Mouse (Mus musculus) mature B cell (primary cell): ENCODE results near the gene Bcat1.

Source experiments
- in situ Hi-C: fragments of 300-500 bp; cut with MboI; formaldehyde crosslinking; loops from 2 replicates; pipeline ENCODE4 v1.14.3; 2019

Bcat1 gene

DNA sequence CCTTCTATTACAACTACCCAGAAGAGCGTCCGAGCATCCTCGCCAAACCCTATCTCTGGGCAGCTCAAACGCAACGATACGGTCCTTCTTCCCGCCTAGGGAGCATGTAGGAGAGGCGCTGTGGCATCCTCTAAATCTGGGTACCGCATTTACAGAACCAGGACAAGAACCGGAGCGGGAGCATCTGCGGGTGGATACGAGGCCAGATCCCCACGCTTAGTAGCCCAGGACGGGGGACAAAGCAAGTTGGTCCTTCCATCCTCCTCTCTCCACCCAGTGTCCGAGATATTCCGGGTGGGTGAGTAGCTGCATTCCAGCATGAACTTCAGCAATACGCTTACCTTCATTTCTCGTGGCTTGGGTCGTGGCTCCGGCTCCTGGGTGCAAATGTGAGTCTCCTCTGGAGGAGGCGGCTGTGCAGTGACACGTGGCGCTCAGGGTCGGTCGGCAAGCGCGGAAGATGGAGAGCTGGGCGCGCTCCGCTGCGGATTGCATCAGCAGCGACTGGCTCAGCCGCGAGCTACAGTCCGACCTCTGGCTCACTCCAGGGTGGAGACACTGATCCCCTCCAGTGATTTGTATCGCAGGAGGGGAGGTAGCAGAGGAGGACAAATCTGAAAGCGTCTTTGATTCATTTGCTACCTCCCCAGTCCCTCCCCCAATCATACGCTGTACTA, at the start of gene Bcat1:
Gene Bcat1 (minus strand): TSS at position 637 of the 677 bp plus-strand sequence.
- in situ Hi-C loops: no loop called here

DNA sequence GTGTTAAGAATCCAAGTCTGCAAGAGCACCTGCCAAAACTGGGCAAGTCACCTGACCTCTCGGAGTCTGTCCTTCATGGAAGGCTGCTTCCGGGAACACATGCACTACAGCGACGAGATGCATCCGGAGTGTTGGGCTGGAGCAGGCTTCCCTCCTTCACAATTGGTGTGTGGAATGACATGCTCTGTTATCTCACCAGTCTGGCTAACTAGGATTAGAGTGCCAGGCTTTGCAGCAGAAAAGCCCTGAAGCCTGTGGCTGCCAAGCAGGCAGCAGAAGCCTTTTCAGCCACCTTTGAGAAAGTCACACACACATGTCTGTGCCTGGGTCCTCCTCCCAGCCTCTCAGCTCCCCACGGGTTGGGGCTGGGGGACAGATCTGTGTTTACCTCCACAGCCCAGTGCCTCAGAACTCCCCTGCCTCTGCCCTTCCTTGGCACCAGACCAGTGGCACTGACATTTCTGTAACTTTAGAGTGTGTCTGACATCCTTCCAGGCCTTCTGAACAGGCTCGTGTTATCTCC, 49.7 kb upstream of the Bcat1 start:
- in situ Hi-C loops: loop anchor here (5.0 kb wide), 1 partner anchor 33 kb away; no protein-coding TSS in a partner anchor

DNA sequence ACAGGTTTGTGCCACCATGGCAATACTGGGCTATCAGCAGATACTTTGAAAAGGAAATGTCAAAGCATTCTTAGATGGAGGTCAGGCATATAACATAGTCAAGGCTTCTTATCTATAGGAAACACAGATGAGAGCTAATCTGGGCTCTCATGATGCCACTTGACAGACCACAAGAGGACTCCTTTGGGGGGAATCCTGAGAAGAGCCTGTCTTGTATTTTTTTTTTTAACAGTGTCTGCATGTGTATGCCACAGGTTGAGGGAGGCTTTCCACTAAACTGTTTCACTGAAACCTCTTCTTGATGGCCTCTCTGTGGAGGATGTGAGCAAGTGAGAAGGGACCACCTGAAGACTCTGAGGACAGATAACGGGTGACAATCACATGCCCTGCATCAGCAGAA, 48.6 kb upstream of the Bcat1 start:
- in situ Hi-C loops: loop anchor here (5.0 kb wide), 1 partner anchor 32 kb away; no protein-coding TSS in a partner anchor

DNA sequence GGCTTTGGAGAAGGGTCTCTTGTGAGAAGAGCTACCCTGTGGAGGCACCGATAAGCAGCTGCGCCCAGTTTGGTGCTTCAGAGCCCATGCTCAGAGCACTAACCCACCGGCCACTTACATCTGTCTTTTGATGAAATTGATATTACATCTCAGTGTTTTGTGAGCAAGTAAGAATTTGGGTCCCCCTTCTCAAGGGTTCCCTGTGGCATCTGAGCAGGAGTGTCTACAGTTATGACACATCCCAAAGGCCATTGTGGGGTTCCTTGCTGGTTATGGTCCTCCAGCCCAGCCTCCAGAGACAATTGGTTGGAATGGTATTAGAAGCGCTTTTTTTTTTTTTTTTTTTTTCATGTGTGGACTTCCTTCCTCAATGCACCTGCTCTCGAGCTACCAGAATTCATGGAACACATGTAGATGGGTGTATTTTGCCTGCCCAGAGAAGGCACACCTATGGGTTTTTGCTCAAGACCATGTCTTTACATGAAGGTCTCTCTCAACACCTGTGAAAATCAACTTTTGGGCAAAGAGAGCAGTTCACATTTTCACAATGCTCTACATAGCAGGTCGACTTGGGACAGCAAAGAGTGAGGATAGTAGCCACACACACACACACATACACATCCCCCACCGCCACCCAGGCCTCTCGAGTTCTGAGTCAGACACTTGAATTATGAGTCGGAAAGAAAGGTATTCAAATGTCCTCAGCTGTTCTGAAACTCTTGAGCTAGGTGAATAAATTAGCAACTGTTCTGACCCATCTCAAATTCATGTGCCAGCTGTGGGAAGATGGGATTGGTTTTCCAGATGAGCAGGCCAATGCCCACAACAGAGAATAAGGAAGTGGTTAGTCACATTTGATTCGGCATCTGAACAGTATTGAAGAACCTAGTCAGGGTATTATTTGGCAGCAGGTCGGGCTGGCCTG, 47.4 kb upstream of the Bcat1 start:
- in situ Hi-C loops: no loop called here

DNA sequence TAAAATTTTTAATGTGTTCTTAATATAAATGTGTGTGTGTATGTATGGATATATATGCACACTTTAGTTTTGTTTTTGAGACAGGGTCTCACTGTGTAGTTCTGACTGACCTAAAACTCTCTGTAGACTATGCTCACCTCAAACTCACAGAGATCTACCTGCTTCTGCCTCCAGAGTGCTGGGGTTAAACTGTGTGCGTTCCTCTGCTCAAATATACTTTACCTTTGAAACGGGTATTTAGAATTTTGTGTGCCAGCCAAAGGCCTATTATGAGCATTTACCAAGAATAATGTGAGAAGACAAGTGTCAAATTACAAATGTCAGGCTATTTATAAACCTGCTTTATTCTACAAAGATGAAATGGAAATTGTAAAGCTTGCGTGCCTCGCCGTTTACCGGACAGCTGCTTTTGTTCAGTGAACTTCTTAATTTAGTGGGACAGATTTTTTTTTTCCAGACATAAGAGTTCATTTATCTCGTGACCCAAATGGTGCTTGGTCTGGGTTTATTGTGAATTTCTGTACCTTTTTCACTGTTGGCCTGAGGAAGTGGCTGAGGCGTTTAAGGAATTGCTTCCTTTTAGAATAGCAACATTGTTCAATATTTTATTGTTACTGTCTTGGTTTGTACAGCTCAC, 46.6 kb upstream of the Bcat1 start:
- in situ Hi-C loops: no loop called here

DNA sequence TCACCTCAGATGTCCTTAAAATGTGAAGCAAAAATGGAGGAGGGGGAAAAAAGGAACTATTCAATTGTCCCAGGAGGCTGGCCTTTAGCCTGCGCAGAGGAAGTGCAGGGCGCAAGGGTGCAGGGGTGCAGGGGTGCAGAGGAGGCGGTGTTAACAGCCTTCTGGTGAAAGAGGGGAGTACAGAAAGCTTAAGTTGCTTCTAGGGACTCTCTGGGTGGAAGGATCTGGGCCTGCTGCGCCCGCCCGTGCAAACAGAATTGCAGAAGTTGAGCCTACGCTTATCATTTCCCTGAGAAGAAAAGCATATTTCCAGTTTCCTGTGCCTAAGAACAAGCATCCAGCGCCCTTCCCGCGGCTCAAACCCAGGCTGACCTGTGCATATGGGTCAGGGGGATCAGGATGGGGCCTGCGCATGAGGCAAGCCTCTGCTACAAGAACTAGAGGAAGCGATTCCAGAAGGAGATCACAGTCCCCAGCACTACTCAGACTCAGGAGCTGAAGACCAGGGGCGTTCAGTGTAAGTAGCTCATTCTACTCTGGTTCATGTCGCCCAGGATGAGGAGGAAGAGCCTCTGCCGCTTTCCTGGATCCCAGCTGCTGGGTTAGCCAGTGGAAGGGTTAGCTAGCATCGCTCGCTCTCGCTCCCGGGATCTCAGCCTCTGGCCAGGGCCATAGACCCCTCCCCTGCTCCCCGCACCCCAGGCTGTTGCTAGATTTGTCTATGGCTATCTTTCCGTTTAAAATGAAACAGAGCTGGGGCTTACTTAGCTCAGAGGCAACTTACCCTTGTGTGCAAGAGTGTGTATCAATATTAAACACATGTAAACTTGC, 45.8 kb upstream of the Bcat1 start:
- in situ Hi-C loops: no loop called here

DNA sequence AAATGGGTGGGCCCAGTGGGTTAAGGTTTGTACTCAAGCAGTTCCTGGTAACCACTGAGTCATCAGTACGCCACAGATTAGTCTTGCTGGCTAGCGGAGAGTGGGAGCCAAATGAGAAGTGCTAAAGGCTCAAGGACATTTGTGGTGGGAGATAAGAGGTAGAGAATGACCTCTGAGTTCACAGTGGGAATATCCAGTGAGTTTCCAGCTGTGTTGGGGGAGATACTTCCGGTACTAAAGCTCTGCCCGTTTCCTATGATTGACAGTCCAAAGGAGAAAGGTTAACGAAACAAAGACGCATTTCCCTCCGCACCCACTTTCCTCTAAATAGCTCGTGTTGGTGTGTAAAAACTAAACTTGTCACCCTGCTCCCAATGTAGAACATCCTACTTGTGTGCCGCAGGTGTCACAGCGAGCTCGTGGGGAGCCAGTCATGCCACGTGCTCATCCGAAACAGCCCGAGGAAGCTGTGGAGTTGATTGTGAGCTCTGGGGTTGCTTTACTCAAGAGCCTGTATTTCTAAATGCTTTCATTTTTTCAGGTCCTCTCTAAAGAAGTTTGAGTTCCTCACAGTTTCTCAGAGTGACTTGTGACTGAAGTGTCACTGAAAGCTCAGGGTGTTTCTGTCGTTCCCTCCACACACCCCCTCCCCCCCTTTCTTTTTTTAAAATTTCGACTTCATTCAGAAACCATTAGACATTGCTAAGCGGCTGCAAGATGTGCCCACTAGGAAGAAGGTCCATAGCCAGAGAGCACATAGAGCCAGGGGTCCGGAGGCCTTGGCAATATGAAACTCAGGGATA, 45.0 kb upstream of the Bcat1 start:
- in situ Hi-C loops: no loop called here

DNA sequence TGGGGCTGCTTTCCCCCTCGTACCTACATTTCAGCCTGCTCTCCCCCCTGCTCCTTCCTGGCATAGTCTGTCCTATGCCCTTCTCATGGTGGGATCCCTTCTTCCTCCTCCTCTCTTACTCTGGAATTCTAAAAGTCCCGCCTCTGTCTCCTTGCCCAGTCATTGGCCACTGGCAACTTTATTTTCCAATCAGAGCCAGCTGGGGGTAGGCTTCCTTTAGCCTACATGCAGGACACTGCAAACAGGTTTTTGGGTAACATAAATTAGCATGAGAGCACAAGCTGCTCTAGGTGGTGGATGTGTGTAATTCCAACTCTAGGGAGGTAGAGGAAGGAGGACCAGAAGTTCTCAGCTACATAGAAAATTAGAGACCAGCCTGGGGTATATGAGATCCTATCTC, 44.1 kb upstream of the Bcat1 start:
- in situ Hi-C loops: no loop called here

DNA sequence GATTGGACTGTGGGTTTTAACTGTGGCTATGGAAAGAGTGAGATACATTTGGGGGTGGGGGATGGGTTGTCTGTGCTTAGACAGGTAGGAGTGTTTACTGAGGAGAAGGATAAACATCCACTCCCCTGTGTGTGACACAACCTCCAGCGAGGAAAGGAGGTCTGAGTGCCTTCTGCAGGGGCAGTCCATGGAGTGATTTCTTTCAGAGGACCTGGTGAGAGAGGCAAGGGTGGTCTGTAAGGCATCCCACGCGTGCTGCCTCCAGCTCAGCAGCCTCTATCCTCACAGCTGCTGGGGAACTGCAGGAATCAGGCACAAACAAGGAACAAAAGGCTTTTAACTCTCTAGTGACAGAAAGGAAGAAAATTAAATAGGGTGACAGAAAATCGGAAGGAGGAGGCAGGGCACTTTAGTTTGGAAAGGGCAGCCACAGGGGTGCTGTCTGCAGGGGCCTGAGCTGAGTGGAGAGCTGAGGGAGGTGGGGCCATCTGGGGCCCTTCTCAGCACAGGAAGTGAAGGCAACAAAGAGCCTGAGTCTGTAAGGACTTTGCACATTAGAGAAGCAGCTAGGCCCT, 40.2 kb upstream of the Bcat1 start:
- in situ Hi-C loops: no loop called here

DNA sequence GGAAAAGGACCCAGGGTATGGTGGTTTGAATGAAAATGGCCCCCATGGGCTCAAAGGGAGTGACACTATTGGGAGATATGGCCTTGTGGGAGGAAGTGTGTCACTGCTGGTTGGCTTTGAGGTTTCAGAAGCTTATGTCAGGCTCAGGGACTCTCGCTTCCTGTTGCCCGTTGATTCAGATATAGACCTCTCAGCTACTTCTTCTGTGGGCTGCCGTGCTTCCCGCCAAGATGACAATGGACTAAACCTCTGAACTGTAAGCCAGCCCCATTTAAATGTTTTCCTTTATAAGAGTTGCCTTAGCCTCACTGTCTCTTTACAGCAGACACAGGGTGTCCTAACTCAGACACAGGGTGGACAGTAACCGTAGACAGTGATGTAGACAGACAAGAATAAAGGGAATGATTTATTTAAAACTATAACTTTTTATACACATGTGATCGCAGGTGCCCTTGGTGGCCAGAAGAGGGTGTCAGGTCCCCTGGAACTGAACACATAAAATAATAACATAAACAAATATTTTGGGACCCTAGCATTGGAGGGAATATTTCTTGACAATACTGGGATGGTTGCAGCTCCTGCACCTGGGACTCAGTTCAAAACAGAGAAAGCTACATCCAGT, 39.6 kb upstream of the Bcat1 start, which contains the start of gene Lrmp:
Gene Lrmp (plus strand): TSS at position 178 of the 622 bp plus-strand sequence.
- in situ Hi-C loops: no loop called here

DNA sequence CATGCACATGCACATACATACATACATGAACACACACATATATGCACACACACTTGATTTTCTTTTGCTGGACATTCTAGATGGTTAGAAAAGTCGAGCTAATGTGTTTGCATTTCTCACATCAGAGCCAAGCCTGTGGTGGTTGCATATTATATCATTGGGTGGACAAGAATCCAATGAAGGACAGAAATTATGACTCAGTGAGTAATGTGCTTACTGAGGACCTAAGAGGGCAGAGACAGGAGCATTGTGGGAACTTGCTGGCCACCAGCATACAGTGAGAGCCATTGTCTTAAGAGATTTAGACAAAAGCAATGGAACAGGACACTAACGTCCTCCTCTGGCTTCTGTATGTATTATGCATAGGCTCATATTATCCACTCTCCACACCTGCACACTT, 38.6 kb upstream of the Bcat1 start:
- in situ Hi-C loops: no loop called here

DNA sequence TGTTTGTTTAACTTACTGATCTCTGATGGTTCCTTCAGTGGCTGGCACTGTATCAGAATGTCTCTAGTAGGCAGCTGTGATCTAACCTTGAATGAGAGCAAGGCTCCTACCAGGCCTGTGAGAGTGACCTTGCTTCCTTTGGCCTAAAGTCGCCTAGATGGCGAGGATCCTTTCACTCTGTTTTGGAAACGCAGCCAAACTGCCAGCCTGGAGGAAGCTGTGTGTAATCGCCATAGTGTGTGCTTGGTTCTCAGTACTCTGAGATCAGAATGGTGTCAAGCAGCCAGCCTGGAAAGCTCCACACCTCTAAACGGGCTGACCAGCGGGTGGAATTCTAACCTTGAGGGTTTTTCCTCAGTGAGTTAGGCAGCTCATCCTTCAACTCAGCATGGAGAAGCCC, 36.9 kb upstream of the Bcat1 start:
- in situ Hi-C loops: no loop called here

DNA sequence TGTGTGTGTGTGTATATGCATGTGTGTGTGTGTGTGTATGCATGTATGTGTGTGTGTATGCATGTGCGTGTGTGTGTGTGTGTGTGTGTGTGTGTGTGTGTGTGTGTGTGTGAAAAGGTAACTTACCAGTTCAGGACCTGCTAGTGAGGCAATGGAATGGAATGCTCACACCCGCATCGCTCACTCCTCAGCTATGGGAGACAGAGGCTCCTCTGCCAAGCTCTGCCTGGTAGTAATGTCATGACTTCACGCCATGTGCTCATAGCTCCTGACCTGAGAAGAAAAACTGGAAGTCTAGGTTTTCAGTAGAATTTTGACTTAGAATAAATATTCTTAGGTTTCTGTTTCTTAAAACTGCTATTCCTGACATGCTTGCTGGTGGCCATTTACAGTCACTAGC, 34.8 kb upstream of the Bcat1 start:
- in situ Hi-C loops: no loop called here

DNA sequence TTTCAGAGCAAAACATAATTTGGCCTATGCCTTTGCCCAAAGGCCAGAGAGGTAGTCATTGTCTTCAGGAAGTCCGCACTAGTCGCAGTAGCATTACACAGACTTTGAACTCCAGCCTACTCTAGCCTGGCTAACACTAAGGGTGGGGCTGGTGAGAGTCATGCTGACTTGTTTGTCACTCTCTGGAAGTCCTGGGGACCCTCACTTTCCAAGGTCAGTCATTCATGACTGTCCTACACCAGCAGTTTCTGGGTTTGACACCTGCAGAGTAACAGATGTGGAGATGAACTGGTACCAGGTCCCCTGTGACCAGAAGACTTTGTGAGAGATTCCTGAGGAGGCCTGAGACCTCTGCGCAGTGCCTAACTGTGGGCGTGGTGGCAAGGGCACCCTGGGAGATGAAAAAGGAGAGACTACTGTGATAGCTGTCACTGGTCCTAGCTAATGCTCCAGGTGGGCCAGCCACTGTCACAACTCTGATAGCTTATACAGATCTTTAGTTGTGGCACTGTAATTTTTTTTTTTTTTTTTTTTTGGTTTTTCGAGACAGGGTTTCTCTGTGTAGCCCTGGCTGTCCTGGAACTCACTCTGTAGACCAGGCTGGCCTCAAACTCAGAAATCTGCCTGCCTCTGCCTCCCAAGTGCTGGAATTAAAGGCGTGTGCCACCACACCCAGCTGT, 30.3 kb upstream of the Bcat1 start:
- in situ Hi-C loops: no loop called here

DNA sequence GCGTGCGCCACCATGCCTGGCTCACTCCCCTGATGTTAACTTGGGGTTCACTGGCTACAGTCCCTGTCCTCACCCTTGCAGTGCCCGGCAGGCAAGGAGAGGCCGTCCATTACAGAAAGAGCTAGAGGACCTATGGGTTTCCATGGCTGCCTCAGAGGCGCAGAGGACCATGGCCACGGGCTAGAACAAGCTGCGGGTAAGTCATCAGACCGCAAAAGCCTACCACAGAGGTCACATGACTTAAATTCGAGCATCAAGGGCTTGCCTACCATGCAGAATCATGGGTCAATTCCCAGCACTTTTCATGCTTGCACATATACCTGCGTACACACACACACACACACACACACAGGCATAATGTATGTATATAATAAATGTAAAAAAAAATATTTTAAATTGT, 29.5 kb upstream of the Bcat1 start:
- in situ Hi-C loops: no loop called here

DNA sequence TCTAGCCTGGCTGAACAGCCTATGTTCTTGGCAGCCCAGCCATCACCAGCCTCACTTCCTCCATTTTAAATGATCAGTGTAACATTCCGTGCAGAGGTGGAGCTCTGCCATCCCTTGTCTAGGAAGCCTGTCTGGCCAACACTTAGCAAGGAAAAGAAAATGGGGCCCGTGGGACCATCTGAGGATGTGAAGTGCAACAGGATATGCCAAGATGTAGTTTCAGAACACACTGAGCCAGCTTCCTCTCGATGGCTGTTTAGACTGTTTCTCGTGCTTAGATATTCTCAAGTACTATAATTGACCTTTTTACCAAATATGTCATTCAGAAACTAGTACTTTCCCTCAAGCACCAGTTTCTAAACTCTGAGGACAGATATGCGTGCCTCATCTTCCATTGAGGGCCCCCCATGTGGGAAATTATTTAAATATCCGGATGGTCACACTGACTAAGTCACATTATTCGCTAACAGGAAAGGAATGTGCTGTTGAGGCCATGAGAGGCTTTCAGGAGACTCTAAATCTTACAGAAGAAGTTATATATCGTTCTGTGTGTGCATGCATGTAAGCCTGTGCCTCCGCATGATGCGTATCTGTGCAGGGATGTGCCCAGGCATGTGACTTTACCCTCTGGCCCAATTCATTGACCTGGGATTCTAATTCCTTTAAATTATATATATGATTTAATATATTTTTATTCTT, 28.4 kb upstream of the Bcat1 start:
- in situ Hi-C loops: no loop called here

DNA sequence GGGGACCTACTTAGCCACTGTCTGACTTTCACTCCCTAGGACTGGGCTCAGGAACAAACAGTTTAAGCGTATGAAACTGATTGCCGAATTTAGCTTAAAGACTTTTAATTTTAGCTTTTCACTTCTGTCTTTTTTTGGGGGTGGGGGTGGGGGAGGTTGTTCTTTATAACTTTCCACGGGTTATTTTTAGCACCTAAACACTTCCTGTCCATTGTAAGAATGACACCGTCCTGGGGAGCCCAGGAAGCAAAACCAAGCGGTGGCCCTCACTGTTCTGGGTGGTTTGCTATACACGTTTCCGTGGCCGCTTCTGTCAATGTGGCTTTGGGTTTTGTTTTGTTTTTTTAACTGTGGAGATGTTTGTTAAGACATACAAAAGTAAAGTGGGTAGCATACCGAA, 24.9 kb upstream of the Bcat1 start:
- in situ Hi-C loops: no loop called here

DNA sequence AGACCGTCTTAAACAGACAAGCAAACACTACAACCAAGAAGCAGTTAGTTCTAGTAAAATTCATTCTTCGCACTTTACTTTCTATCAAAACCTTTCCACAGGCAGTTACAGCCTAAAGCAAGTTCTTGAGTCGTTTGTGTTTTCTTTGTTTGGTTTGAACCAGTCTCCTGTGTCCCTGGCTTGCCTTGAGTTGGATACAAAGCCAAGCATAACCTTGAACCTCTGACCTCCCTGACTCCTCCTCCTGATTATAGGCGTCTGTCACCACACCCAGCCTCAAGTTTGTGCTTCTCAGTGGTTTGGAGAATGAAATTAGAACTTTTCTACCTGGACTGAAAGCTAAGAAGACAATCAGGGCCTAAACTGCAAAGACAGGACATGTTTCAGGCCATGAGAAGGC, 18.4 kb upstream of the Bcat1 start:
- in situ Hi-C loops: loop anchor here (5.0 to 10.0 kb wide), 2 partner anchors 33 to 250 kb away; no protein-coding TSS in a partner anchor
